Mouse (Mus musculus): ENCODE results near the gene Sorbs1.
"Not testable (repeated sequence)": the region's sequence is repeated elsewhere in the genome, so short reads cannot be mapped to it uniquely, and the experiment has no call there.

Sorbs1 gene

GRCm38 (mm10) chr19:40513632-40514078 lies at the start of gene Sorbs1:
Gene Sorbs1, minus strand, starts transcription at chr19:40513779.
- DNase-seq = peak; percentile 97

- not testable (repeated sequence) for DNase-seq
Measured at GRCm38 (mm10) chr19:40561521-40561920, 47.9 kb upstream of the Sorbs1 start.

GRCm38 (mm10) chr19:40556029-40556428 lies 42.5 kb upstream of the Sorbs1 start:
- DNase-seq = no peak

GRCm38 (mm10) chr19:40555136-40555535 lies 41.6 kb upstream of the Sorbs1 start:
- DNase-seq = no peak

- DNase-seq = no peak
Measured at GRCm38 (mm10) chr19:40554343-40554742, 40.8 kb upstream of the Sorbs1 start.

- DNase-seq = no peak
Measured at GRCm38 (mm10) chr19:40553849-40554248, 40.3 kb upstream of the Sorbs1 start.

- DNase-seq = no peak
Measured at GRCm38 (mm10) chr19:40553014-40553789, 39.6 kb upstream of the Sorbs1 start.

- DNase-seq = no peak
Measured at GRCm38 (mm10) chr19:40549516-40550135, 36.0 kb upstream of the Sorbs1 start.

- no peak for DNase-seq
Measured at GRCm38 (mm10) chr19:40548796-40549515, 35.4 kb upstream of the Sorbs1 start.

- DNase-seq = no peak
Measured at GRCm38 (mm10) chr19:40548386-40548785, 34.8 kb upstream of the Sorbs1 start.

- DNase-seq = peak; percentile 62
Measured at GRCm38 (mm10) chr19:40544856-40545255, 31.3 kb upstream of the Sorbs1 start.

GRCm38 (mm10) chr19:40542776-40543175 lies 29.2 kb upstream of the Sorbs1 start:
- DNase-seq = no peak

GRCm38 (mm10) chr19:40536526-40536925 lies 22.9 kb upstream of the Sorbs1 start:
- DNase-seq = no peak

GRCm38 (mm10) chr19:40532525-40532924 lies 18.9 kb upstream of the Sorbs1 start:
- DNase-seq = no peak

GRCm38 (mm10) chr19:40530323-40530722 lies 16.7 kb upstream of the Sorbs1 start:
- DNase-seq = no peak

GRCm38 (mm10) chr19:40528254-40528653 lies 14.7 kb upstream of the Sorbs1 start:
- DNase-seq = no peak

- DNase-seq = no peak
Measured at GRCm38 (mm10) chr19:40526367-40527014, 12.9 kb upstream of the Sorbs1 start.

GRCm38 (mm10) chr19:40523431-40524005 lies 9.9 kb upstream of the Sorbs1 start:
- no peak for DNase-seq

- DNase-seq = no peak
Measured at GRCm38 (mm10) chr19:40520403-40520802, 6.8 kb upstream of the Sorbs1 start.

- no peak for DNase-seq
Measured at GRCm38 (mm10) chr19:40518706-40519105, 5.1 kb upstream of the Sorbs1 start.

GRCm38 (mm10) chr19:40515596-40515995 lies 2.0 kb upstream of the Sorbs1 start:
- DNase-seq = no peak

GRCm38 (mm10) chr19:40514376-40514775 lies 797 bp upstream of the Sorbs1 start:
- no peak for DNase-seq

Measured in thymus, postnatal 14 days (tissue).